Mouse (Mus musculus): ENCODE measurements around the gene Nop9. TPM values are rescaled to one million over a fixed set of nuclear protein-coding genes. Genes with fewer than 3 reads are reported as not detected.

Gene Nop9
- polyA plus RNA-seq, 1 experiment from 2014 or later: 56.7 TPM

DNA sequence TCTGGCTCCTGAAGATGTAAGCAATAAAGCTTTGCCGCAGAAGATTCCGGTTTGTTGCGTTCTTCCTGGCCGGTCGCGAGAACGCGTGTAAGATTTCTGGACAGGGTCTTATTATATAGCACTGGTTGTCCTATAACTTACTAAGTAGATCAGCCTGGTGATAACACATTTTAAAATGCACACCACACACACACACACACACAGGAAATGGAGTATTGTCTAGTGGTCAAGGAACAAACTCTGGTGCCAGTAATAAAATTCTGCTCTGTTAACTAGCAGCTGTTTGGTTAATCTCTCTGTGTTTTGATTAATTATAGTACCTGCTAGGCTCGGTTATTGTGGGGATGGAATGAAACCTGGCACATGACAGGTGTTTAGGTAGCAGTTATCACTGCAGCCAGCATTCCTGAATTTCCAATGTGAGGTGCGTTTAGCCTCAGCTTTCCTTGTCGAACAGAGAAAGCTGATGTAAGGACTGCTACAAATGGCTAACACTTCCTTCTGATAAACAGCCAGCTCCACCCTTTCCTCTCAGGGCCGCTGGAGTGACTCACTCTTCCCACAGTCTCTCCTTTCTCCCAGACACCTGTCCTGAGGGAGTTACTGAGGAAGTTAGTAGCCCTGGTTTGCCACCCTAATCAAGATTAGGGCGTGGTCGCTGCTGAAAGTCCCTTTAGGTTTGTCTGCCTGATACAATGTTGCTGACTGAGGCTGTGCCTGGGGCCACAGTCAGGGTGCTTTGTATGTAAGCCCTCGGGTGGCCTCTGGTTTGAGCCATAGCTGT is 50.1 kb downstream of the Nop9 start:
- Histone ChIP-seq H3K9ac (ENCODE audit: low read length) (no peak overlapping the region), H3K4me2 (ENCODE audit: low read depth, severe bottlenecking) (no peak overlapping the region), H3K27me3 (ENCODE audit: control insufficient read depth, insufficient read depth, low read length) (no peaks in the 10 kb centered on the region), H3K4me3 (ENCODE audit: low read depth, low read length) (no peak overlapping the region), H3K9me3 (ENCODE audit: control insufficient read depth, low read length) (no peaks in the 10 kb centered on the region), H3K27ac (replicated peaks; ENCODE audit: low read depth, low read length) (no peak overlapping the region), H3K4me1 (ENCODE audit: control insufficient read depth, insufficient read depth, low read length) (no peaks in the 10 kb centered on the region), H3K36me3 (ENCODE audit: control insufficient read depth, insufficient read depth, low read length) (no peaks in the 10 kb centered on the region)
- 83% methylated on average over 15 of the region's 15 CpGs for WGBS
- ATAC-seq (ENCODE audit: insufficient number of reproducible peaks, low FRiP score, low TSS enrichment, low read depth) (no peak), DNase-seq (ENCODE audit: low spot score) (no peak)

Other genes starting within 250 kb of the Nop9 start
- gene Cpne6, start 235.2 kb upstream of the Nop9 start, polyA plus RNA-seq (2014; fragmentation: Nextera tagmentation; extraction: Ambion mirVana): not detected in 2 replicates
- gene Nrl, start 220.7 kb upstream of the Nop9 start, polyA plus RNA-seq (2014; fragmentation: Nextera tagmentation; extraction: Ambion mirVana): not detected in 2 replicates
- 20.4 and 21.6 TPM in 2 replicates for gene Pck2, start 205.4 kb upstream of the Nop9 start, polyA plus RNA-seq (2014; fragmentation: Nextera tagmentation; extraction: Ambion mirVana)
- gene Dcaf11, start 185.7 kb upstream of the Nop9 start, polyA plus RNA-seq (2014; fragmentation: Nextera tagmentation; extraction: Ambion mirVana): 67.7 and 68.0 TPM in 2 replicates
- 0.48 and 0.79 TPM in 2 replicates for gene A730061H03Rik, start 185.3 kb upstream of the Nop9 start, polyA plus RNA-seq (2014; fragmentation: Nextera tagmentation; extraction: Ambion mirVana)
- 5.0 and 6.5 TPM in 2 replicates for gene Fitm1, start 170.1 kb upstream of the Nop9 start, polyA plus RNA-seq (2014; fragmentation: Nextera tagmentation; extraction: Ambion mirVana)
- 138 and 152 TPM in 2 replicates for gene Psme1, start 167.6 kb upstream of the Nop9 start, polyA plus RNA-seq (2014; fragmentation: Nextera tagmentation; extraction: Ambion mirVana)
- 4.2 and 4.6 TPM in 2 replicates for gene Emc9, start 160.4 kb upstream of the Nop9 start, polyA plus RNA-seq (2014; fragmentation: Nextera tagmentation; extraction: Ambion mirVana)
- 195 and 225 TPM in 2 replicates for gene Psme2, start 154.6 kb upstream of the Nop9 start, polyA plus RNA-seq (2014; fragmentation: Nextera tagmentation; extraction: Ambion mirVana)
- 10.3 and 13.9 TPM in 2 replicates for gene Rnf31, start 154.0 kb upstream of the Nop9 start, polyA plus RNA-seq (2014; fragmentation: Nextera tagmentation; extraction: Ambion mirVana)
- gene Irf9, start 142.1 kb upstream of the Nop9 start, polyA plus RNA-seq (2014; fragmentation: Nextera tagmentation; extraction: Ambion mirVana): 5.9 and 6.7 TPM in 2 replicates
- gene Rec8, start 127.7 kb upstream of the Nop9 start, polyA plus RNA-seq (2014; fragmentation: Nextera tagmentation; extraction: Ambion mirVana): 7.7 TPM in 2 replicates
- gene Ipo4, start 109.7 kb upstream of the Nop9 start, polyA plus RNA-seq (2014; fragmentation: Nextera tagmentation; extraction: Ambion mirVana): 91.5 and 100 TPM in 2 replicates
- 2.2 and 2.9 TPM in 2 replicates for gene Gm49378, start 107.8 kb upstream of the Nop9 start, polyA plus RNA-seq (2014; fragmentation: Nextera tagmentation; extraction: Ambion mirVana)
- gene Tm9sf1, start 101.9 kb upstream of the Nop9 start, polyA plus RNA-seq (2014; fragmentation: Nextera tagmentation; extraction: Ambion mirVana): 83.2 and 83.3 TPM in 2 replicates
- 0.77 and 0.91 TPM in 2 replicates for gene Tssk4, start 95.5 kb upstream of the Nop9 start, polyA plus RNA-seq (2014; fragmentation: Nextera tagmentation; extraction: Ambion mirVana)
- gene Mdp1, start 85.2 kb upstream of the Nop9 start, polyA plus RNA-seq (2014; fragmentation: Nextera tagmentation; extraction: Ambion mirVana): 60.7 and 64.0 TPM in 2 replicates
- 55.4 and 60.9 TPM in 2 replicates for gene Gmpr2, start 73.8 kb upstream of the Nop9 start, polyA plus RNA-seq (2014; fragmentation: Nextera tagmentation; extraction: Ambion mirVana)
- 619 and 660 TPM in 2 replicates for gene Nedd8, start 73.6 kb upstream of the Nop9 start, polyA plus RNA-seq (2014; fragmentation: Nextera tagmentation; extraction: Ambion mirVana)
- 68.1 and 68.5 TPM in 2 replicates for gene Tinf2, start 63.9 kb upstream of the Nop9 start, polyA plus RNA-seq (2014; fragmentation: Nextera tagmentation; extraction: Ambion mirVana)
- 2.1 TPM in 2 replicates for gene Tgm1, start 31.8 kb upstream of the Nop9 start, polyA plus RNA-seq (2014; fragmentation: Nextera tagmentation; extraction: Ambion mirVana)
- gene Rabggta, start 23.4 kb upstream of the Nop9 start, polyA plus RNA-seq (2014; fragmentation: Nextera tagmentation; extraction: Ambion mirVana): 20.0 and 20.2 TPM in 2 replicates
- 65.9 and 72.8 TPM in 2 replicates for gene Dhrs1, start within 50 bp of the Nop9 start, polyA plus RNA-seq (2014; fragmentation: Nextera tagmentation; extraction: Ambion mirVana)
- gene Cideb, start 12.8 kb downstream of the Nop9 start, polyA plus RNA-seq (2014; fragmentation: Nextera tagmentation; extraction: Ambion mirVana): 0.37 TPM in 1 of 2 replicates, not detected in the other
- 0.39 and 0.68 TPM in 2 replicates for gene Ltb4r2, start 15.7 kb downstream of the Nop9 start, polyA plus RNA-seq (2014; fragmentation: Nextera tagmentation; extraction: Ambion mirVana)
- gene Ltb4r1, start 20.3 kb downstream of the Nop9 start, polyA plus RNA-seq (2014; fragmentation: Nextera tagmentation; extraction: Ambion mirVana): 0.17 TPM in 1 of 2 replicates, not detected in the other
- gene Adcy4, start 38.4 kb downstream of the Nop9 start, polyA plus RNA-seq (2014; fragmentation: Nextera tagmentation; extraction: Ambion mirVana): 13.2 and 15.0 TPM in 2 replicates
- gene Ripk3, start 43.2 kb downstream of the Nop9 start, polyA plus RNA-seq (2014; fragmentation: Nextera tagmentation; extraction: Ambion mirVana): 26.3 and 30.8 TPM in 2 replicates
- 105 and 106 TPM in 2 replicates for gene Nfatc4, start 77.5 kb downstream of the Nop9 start, polyA plus RNA-seq (2014; fragmentation: Nextera tagmentation; extraction: Ambion mirVana)
- gene Nynrin, start 108.3 kb downstream of the Nop9 start, polyA plus RNA-seq (2014; fragmentation: Nextera tagmentation; extraction: Ambion mirVana): 21.6 and 24.7 TPM in 2 replicates
- 0.11 and 0.27 TPM in 2 replicates for gene Cbln3, start 138.7 kb downstream of the Nop9 start, polyA plus RNA-seq (2014; fragmentation: Nextera tagmentation; extraction: Ambion mirVana)
- 17.4 and 18.4 TPM in 2 replicates for gene Khnyn, start 139.3 kb downstream of the Nop9 start, polyA plus RNA-seq (2014; fragmentation: Nextera tagmentation; extraction: Ambion mirVana)
- gene Sdr39u1, start 154.6 kb downstream of the Nop9 start, polyA plus RNA-seq (2014; fragmentation: Nextera tagmentation; extraction: Ambion mirVana): 67.2 and 70.2 TPM in 2 replicates
- not detected in 2 replicates for gene Cma1, start 199.0 kb downstream of the Nop9 start, polyA plus RNA-seq (2014; fragmentation: Nextera tagmentation; extraction: Ambion mirVana)
- gene Cma2, start 205.3 kb downstream of the Nop9 start, polyA plus RNA-seq (2014; fragmentation: Nextera tagmentation; extraction: Ambion mirVana): not detected in 2 replicates